9 mouse cellular contexts compared by ENCODE assay signal in genomic region chr10:24928072-24928471, GRCm38 (mm10). TPM values are rescaled to one million over a fixed set of nuclear protein-coding genes. Genes with fewer than 3 reads are reported as not detected.
DNase-seq lines count a peak whose midpoint lies in the region; ATAC-seq and TF ChIP-seq lines count a peak whose summit lies in the region.
"Had no signal": no experiment of that assay in that cellular context is flagged by ENCODE, and none has a peak within 500 bp of the region (broad histone marks: within the 10 kb centered on the region; RNA-seq: fewer than 3 reads in every experiment).

No protein-coding gene starts in this region.

- intact Hi-C loops in gastrocnemius, adult 2 months (cut with DNase I): no loop called here
- intact Hi-C loops in gastrocnemius, postnatal 36 days (cut with DNase I): no loop called here
- intact Hi-C loops in left cerebral cortex, postnatal 14 days (cut with DNase I): no loop called here

- no peaks in the 10 kb centered on the region for H3K27me3 ChIP-seq in liver, embryonic 15.5 days
- no peaks in the 10 kb centered on the region for H3K27me3 ChIP-seq in stomach, postnatal 0 days (ENCODE audit: control insufficient read depth, insufficient read depth, low read length)
- no peaks in the 10 kb centered on the region for H3K27me3 ChIP-seq in cerebellum, adult 2 months (ENCODE audit: control insufficient read depth, insufficient read depth, low read length)

- no peak overlapping the region for H3K9ac ChIP-seq in liver, embryonic 15.5 days
- 0 out of 2 replicates have a peak overlapping the region, but pooled peaks have one; percentile 13 for H3K9ac ChIP-seq in stomach, postnatal 0 days (ENCODE audit: low read length)

- no peak for DNase-seq in gastrocnemius, adult 2 months
- no peak for DNase-seq in gastrocnemius, postnatal 36 days
- DNase-seq in thymus, postnatal 25 days: peak; percentile 3
- no peak for DNase-seq in thymus, postnatal 10 days (ENCODE audit: low spot score in 2 of 2)
- DNase-seq in stomach, postnatal 0 days (ENCODE audit: low spot score): no peak
- DNase-seq in left cerebral cortex, postnatal 14 days (ENCODE audit: low spot score in 2 of 2): no peak
- DNase-seq in cerebellum, adult 2 months: no peak
- DNase-seq: adrenal gland, adult 2 months had no signal

- TF ChIP-seq CTCF in gastrocnemius, adult 2 months (IDR thresholded peaks at IDR 0.05): no peak
- no peak for TF ChIP-seq CTCF in stomach, postnatal 0 days (IDR thresholded peaks at IDR 0.05; ENCODE audit: low read depth)
- TF ChIP-seq CTCF in cerebellum, adult 2 months (IDR thresholded peaks at IDR 0.05; ENCODE audit: borderline replicate concordance, insufficient read depth, low read depth, low read length): no peak

- peak overlapping the region; percentile 53 for H3K4me3 ChIP-seq in gastrocnemius, adult 2 months
- H3K4me3 ChIP-seq in liver, embryonic 15.5 days (replicated peaks): peak overlapping the region; percentile 14; the same call in 1 of the 2 replicates
- H3K4me3 ChIP-seq in stomach, postnatal 0 days (ENCODE audit: low read depth, low read length): 0 out of 2 replicates have a peak overlapping the region, but pooled peaks have one; percentile 8
- H3K4me3 ChIP-seq in cerebellum, adult 2 months (replicated peaks; ENCODE audit: insufficient read depth, low read depth, low read length): no peak overlapping the region

- no peak for TF ChIP-seq EP300 in stomach, postnatal 0 days (optimal IDR thresholded peaks at IDR 0.05)

- H3K4me2 ChIP-seq in liver, embryonic 15.5 days: peak overlapping the region; percentile 48
- peak overlapping the region; percentile 37; the same call in 1 of the 2 replicates for H3K4me2 ChIP-seq in stomach, postnatal 0 days (replicated peaks; ENCODE audit: low read depth)

- H3K9me3 ChIP-seq in liver, embryonic 15.5 days (replicated peaks): no peaks in the 10 kb centered on the region
- H3K9me3 ChIP-seq in stomach, postnatal 0 days (ENCODE audit: control insufficient read depth, low read length): no peaks in the 10 kb centered on the region

- no peak overlapping the region for H3K27ac ChIP-seq in gastrocnemius, adult 2 months
- no peak overlapping the region for H3K27ac ChIP-seq in liver, embryonic 15.5 days (replicated peaks)
- no peak overlapping the region for H3K27ac ChIP-seq in stomach, postnatal 0 days (replicated peaks)
- H3K27ac ChIP-seq in cerebellum, adult 2 months (ENCODE audit: insufficient read depth, low read length): no peak overlapping the region

- ATAC-seq in liver, embryonic 15.5 days (ENCODE audit: insufficient read depth): no peak
- ATAC-seq in stomach, postnatal 0 days (ENCODE audit: low FRiP score, low TSS enrichment): no peak

- TF ChIP-seq POLR2A in cerebellum, adult 2 months (IDR thresholded peaks at IDR 0.05; ENCODE audit: borderline replicate concordance, insufficient read depth, low read length): no peak

- no peaks in the 10 kb centered on the region for H3K36me3 ChIP-seq in liver, embryonic 15.5 days (replicated peaks)
- H3K36me3 ChIP-seq in stomach, postnatal 0 days (ENCODE audit: control insufficient read depth, insufficient read depth, low read length): no peaks in the 10 kb centered on the region

- no peaks in the 10 kb centered on the region for H3K4me1 ChIP-seq in liver, embryonic 15.5 days (replicated peaks)
- H3K4me1 ChIP-seq in stomach, postnatal 0 days (replicated peaks; ENCODE audit: control insufficient read depth, insufficient read depth): peaks cover 2% of the 10 kb centered on the region; the same call in 1 of the 2 replicates
- H3K4me1 ChIP-seq in cerebellum, adult 2 months (ENCODE audit: control insufficient read depth, insufficient read depth, low read length): no peaks in the 10 kb centered on the region

- WGBS in liver, embryonic 15.5 days (ENCODE audit: insufficient replicate concordance): 13% methylated on average over 12 of the region's 12 CpGs
- 9% methylated on average over 12 of the region's 12 CpGs for WGBS in stomach, postnatal 0 days
- 65% methylated on average over 12 of the region's 12 CpGs for WGBS in cerebellum, adult 2 months

RNA-seq across cellular contexts. Expression of gene Arg1, which starts 0.8 kb away (rescaled TPM):
- total RNA-seq in gastrocnemius, adult 2 months (2021): not detected
- not detected for total RNA-seq in gastrocnemius, postnatal 36 days (2021)
- 59.6 and 87.7 TPM in 2 replicates for polyA plus RNA-seq in liver, embryonic 15.5 days (2015; fragmentation: Nextera tagmentation; extraction: Ambion mirVana)
- 93.0 and 138 TPM in 2 replicates for polyA plus RNA-seq in stomach, postnatal 0 days (2015; fragmentation: Nextera tagmentation; extraction: Ambion mirVana)
- total RNA-seq in left cerebral cortex, postnatal 14 days (2021): not detected
- polyA plus RNA-seq in cerebellum, adult 2 months (2012; rRNA removed): 0.82 and 1.00 TPM in 2 replicates

RNA-seq across cellular contexts. Expression of gene Med23, which starts 58.3 kb away (rescaled TPM):
- total RNA-seq in gastrocnemius, adult 2 months (2021): 10 to 100 TPM in 1 of 2 experiments, 1 to 10 TPM in 1; 9.8 to 11.7 TPM
- 1 to 10 TPM; 5.7 to 8.8 TPM for total RNA-seq in gastrocnemius, postnatal 36 days (2021)
- polyA plus RNA-seq in liver, embryonic 15.5 days (2015; fragmentation: Nextera tagmentation; extraction: Ambion mirVana): 5.9 and 6.2 TPM in 2 replicates
- 5.8 and 5.9 TPM in 2 replicates for polyA plus RNA-seq in stomach, postnatal 0 days (2015; fragmentation: Nextera tagmentation; extraction: Ambion mirVana)
- 10 to 100 TPM; 29.3 to 41.2 TPM for total RNA-seq in left cerebral cortex, postnatal 14 days (2021)
- 32.1 and 34.1 TPM in 2 replicates for polyA plus RNA-seq in cerebellum, adult 2 months (2012; rRNA removed)
